Comparison of ENCODE assay signal across 10 mouse cellular contexts in genomic region chr3:52535411-52536021, GRCm38 (mm10).
DNase-seq lines count a peak whose midpoint lies in the region; ATAC-seq and TF ChIP-seq lines count a peak whose summit lies in the region.
"Had no signal": no experiment of that assay in that cellular context is flagged by ENCODE, and none has a peak within 500 bp of the region (broad histone marks: within the 10 kb centered on the region; RNA-seq: fewer than 3 reads in every experiment).

No protein-coding gene starts in this region.

- H3K4me3 ChIP-seq in kidney, embryonic 16.5 days (ENCODE audit: low read length): no peak overlapping the region
- no peak overlapping the region for H3K4me3 ChIP-seq in embryonic facial prominence, embryonic 11.5 days (ENCODE audit: low read depth, low read length)
- no peak overlapping the region for H3K4me3 ChIP-seq in limb, embryonic 14.5 days (replicated peaks; ENCODE audit: low read length)
- H3K4me3 ChIP-seq in heart, embryonic 10.5 days: no peak overlapping the region
- H3K4me3 ChIP-seq: liver, embryonic 13.5 days had no signal

- H3K9me3 ChIP-seq in kidney, embryonic 16.5 days (ENCODE audit: low read length): no peaks in the 10 kb centered on the region
- H3K9me3 ChIP-seq in embryonic facial prominence, embryonic 11.5 days (replicated peaks; ENCODE audit: control insufficient read depth, low read length): no peaks in the 10 kb centered on the region
- H3K9me3 ChIP-seq in limb, embryonic 14.5 days (ENCODE audit: control insufficient read depth, low read length): no peaks in the 10 kb centered on the region
- no peaks in the 10 kb centered on the region for H3K9me3 ChIP-seq in heart, embryonic 10.5 days
- H3K9me3 ChIP-seq: liver, embryonic 13.5 days had no signal

- H3K9ac ChIP-seq in kidney, embryonic 16.5 days (replicated peaks; ENCODE audit: low read length): no peak overlapping the region
- no peak overlapping the region for H3K9ac ChIP-seq in embryonic facial prominence, embryonic 11.5 days (replicated peaks; ENCODE audit: low read length)
- H3K9ac ChIP-seq in limb, embryonic 14.5 days (ENCODE audit: low read depth, low read length, severe bottlenecking): no peak overlapping the region
- H3K9ac ChIP-seq: liver, embryonic 13.5 days had no signal

- no peak for DNase-seq in kidney, postnatal 25 days
- DNase-seq in NIH3T3 (ENCODE audit: low read depth): peak; percentile 27
- peak; percentile 66 for DNase-seq in embryonic facial prominence, embryonic 11.5 days (ENCODE audit: low spot score)
- peak; percentile 85 for DNase-seq in limb, embryonic 14.5 days (ENCODE audit: low spot score)
- DNase-seq in natural killer cell, adult 2 months (ENCODE audit: low spot score in 2 of 2): no peak
- DNase-seq in MN1 (ENCODE audit: low spot score): no peak
- DNase-seq in heart, embryonic 10.5 days (ENCODE audit: low spot score): no peak
- DNase-seq: liver, embryonic 13.5 days; spleen, adult 18-20 months had no signal

- H3K4me2 ChIP-seq in kidney, embryonic 16.5 days (replicated peaks; ENCODE audit: low read depth, low read length): no peak overlapping the region
- H3K4me2 ChIP-seq in embryonic facial prominence, embryonic 11.5 days (ENCODE audit: low read depth, low read length): no peak overlapping the region
- H3K4me2 ChIP-seq in limb, embryonic 14.5 days (replicated peaks; ENCODE audit: low read depth, low read length, severe bottlenecking): no peak overlapping the region
- H3K4me2 ChIP-seq: liver, embryonic 13.5 days had no signal

- peaks cover 10% of the 10 kb centered on the region for H3K4me1 ChIP-seq in kidney, embryonic 16.5 days (ENCODE audit: insufficient read depth, low read length)
- no peaks in the 10 kb centered on the region; the same call in 1 of the 2 replicates for H3K4me1 ChIP-seq in embryonic facial prominence, embryonic 11.5 days (ENCODE audit: control insufficient read depth, insufficient read depth, low read length)
- peaks cover 19% of the 10 kb centered on the region for H3K4me1 ChIP-seq in limb, embryonic 14.5 days (ENCODE audit: control insufficient read depth, insufficient read depth, low read length)
- peaks cover 9% of the 10 kb centered on the region for H3K4me1 ChIP-seq in heart, embryonic 10.5 days
- H3K4me1 ChIP-seq: liver, embryonic 13.5 days had no signal

- H3K27me3 ChIP-seq in kidney, embryonic 16.5 days (ENCODE audit: insufficient read depth, low read length): no peaks in the 10 kb centered on the region
- H3K27me3 ChIP-seq in embryonic facial prominence, embryonic 11.5 days (ENCODE audit: control insufficient read depth, insufficient read depth, low read length): no peaks in the 10 kb centered on the region
- H3K27me3 ChIP-seq in limb, embryonic 14.5 days (ENCODE audit: control insufficient read depth, insufficient read depth, low read length): no peaks in the 10 kb centered on the region
- H3K27me3 ChIP-seq in heart, embryonic 10.5 days (ENCODE audit: insufficient read depth, poor library complexity, severe bottlenecking): no peaks in the 10 kb centered on the region
- H3K27me3 ChIP-seq: liver, embryonic 13.5 days had no signal

- H3K27ac ChIP-seq in kidney, embryonic 16.5 days (ENCODE audit: low read length): no peak overlapping the region
- no peak overlapping the region for H3K27ac ChIP-seq in embryonic facial prominence, embryonic 11.5 days (replicated peaks; ENCODE audit: low read depth, low read length)
- H3K27ac ChIP-seq in limb, embryonic 14.5 days (replicated peaks; ENCODE audit: low read depth, low read length): no peak overlapping the region
- H3K27ac ChIP-seq in heart, embryonic 10.5 days: no peak overlapping the region
- H3K27ac ChIP-seq: liver, embryonic 13.5 days had no signal

- TF ChIP-seq POLR2A in limb, embryonic 14.5 days (IDR thresholded peaks at IDR 0.05; ENCODE audit: borderline replicate concordance, extremely low read depth, insufficient read depth, insufficient read length): no peak

- ATAC-seq in kidney, embryonic 16.5 days (ENCODE audit: low FRiP score, low TSS enrichment): peak; percentile 54; the same call in 1 of the 2 replicates
- peak; percentile 62 for ATAC-seq in embryonic facial prominence, embryonic 11.5 days (replicated peaks; ENCODE audit: insufficient number of reproducible peaks, low FRiP score, low TSS enrichment, low read depth)
- ATAC-seq in limb, embryonic 14.5 days (ENCODE audit: low FRiP score, low read depth): peak; percentile 70

- 28% methylated on average over 7 of the region's 7 CpGs for WGBS in kidney, embryonic 16.5 days
- WGBS in embryonic facial prominence, embryonic 11.5 days: 28% methylated on average over 7 of the region's 7 CpGs
- 31% methylated on average over 7 of the region's 7 CpGs for WGBS in limb, embryonic 14.5 days
- WGBS in heart, embryonic 10.5 days: 71% methylated on average over 7 of the region's 7 CpGs

- no peaks in the 10 kb centered on the region for H3K36me3 ChIP-seq in kidney, embryonic 16.5 days (ENCODE audit: insufficient read depth, low read length)
- H3K36me3 ChIP-seq in embryonic facial prominence, embryonic 11.5 days (replicated peaks; ENCODE audit: control insufficient read depth, insufficient read depth, low read depth, low read length): no peaks in the 10 kb centered on the region
- no peaks in the 10 kb centered on the region for H3K36me3 ChIP-seq in limb, embryonic 14.5 days (ENCODE audit: control insufficient read depth, insufficient read depth, low read length)
- no peaks in the 10 kb centered on the region for H3K36me3 ChIP-seq in heart, embryonic 10.5 days
- H3K36me3 ChIP-seq: liver, embryonic 13.5 days had no signal

Comparison
In these comparisons a context has a peak if more than half of its experiments do, and no peak if none do; other contexts are left out.
1. DNase-seq: peak in NIH3T3 (single experiment), embryonic facial prominence, embryonic 11.5 days (single experiment) and limb, embryonic 14.5 days (single experiment); none in kidney, postnatal 25 days (0 of 2), natural killer cell, adult 2 months (0 of 2), MN1 (single experiment) and heart, embryonic 10.5 days (single experiment).
2. Peak in every context shown above with its lines, with median percentiles within 50 percentile points of each other: ATAC-seq.